Mouse (Mus musculus) G1E (cell line): Measurements from ENCODE around the gene Coro2a.

Source experiments
- CTCF ChIP-seq: IDR thresholded peaks from 2 replicates; pipeline ENCODE4 v1.5.1; 2012; ENCODE audit warnings: low read depth, low read length, inconsistent platforms, mixed read lengths
- GATA1 ChIP-seq: IDR thresholded peaks from 2 replicates; pipeline ENCODE4 v1.6.1; 2012; ENCODE audit warnings: borderline replicate concordance, low read length, inconsistent platforms, mixed read lengths
- POLR2AphosphoS5 ChIP-seq: IDR thresholded peaks from 2 replicates; pipeline ENCODE4 v1.6.1; 2012; ENCODE audit warnings: low read depth, low read length, inconsistent platforms; ENCODE audit not compliant: insufficient replicate concordance

DNA sequence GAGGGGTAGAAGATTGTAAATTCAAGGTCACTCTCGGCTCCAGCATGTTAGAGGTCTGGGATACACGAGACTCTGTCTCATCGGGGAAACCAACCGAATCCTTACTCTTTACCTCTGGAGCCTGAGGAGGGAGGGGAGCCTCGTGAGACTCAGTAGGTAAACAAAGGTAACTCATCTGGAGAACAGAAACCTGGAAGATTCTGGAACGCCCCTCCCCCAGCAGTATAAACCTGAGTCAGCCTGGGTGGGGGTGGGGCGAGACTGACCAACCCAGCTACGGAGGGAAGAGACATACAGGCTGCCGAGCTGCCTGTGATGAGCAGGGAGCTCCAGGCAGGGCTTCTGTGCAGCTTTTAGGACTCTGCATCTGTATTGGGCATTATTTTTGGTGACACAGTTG lies 26.9 kb upstream of the Coro2a start:
- TF ChIP-seq GATA1 = no peak
- TF ChIP-seq CTCF = no peak
- TF ChIP-seq POLR2AphosphoS5 = no peak
